Mouse (Mus musculus): ENCODE data around the gene Tspan15. TPM values are rescaled to one million over a fixed set of nuclear protein-coding genes. Genes with fewer than 3 reads are reported as not detected.

Tspan15 gene
- polyA plus RNA-seq, 1 experiment: 10.4 TPM

DNA sequence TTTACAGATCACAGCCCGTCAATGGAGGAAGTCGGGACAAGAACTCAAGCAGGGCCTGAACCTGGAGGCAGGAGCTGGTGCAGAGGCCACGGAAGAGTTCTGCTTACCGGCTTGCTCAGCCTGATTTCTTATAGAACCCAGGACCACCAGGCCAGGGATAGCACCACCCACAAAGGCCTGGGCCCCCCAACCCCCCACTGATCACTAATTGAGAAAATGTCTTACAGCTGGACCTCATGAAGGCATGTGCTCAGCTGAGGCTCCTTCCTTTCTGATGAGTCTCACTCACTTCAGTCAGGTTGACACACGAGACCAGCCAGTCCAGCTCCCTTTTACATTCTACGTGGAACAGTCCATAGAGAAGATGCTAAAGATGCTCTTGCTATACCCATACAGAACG, 5.2 kb downstream of the Tspan15 start:
- H3K9ac ChIP-seq (ENCODE audit: low read depth, poor library complexity, severe bottlenecking): no peak overlapping the region
- H3K4me3 ChIP-seq (ENCODE audit: low read depth, low read length): no peak overlapping the region
- H3K27ac ChIP-seq (ENCODE audit: insufficient read depth, low read length): no peak overlapping the region
- TF ChIP-seq EP300 (IDR thresholded peaks at IDR 0.05; ENCODE audit: insufficient read depth, low read depth, low read length) (no peak), CTCF (IDR thresholded peaks at IDR 0.05; ENCODE audit: low read depth, low read length) (no peak), POLR2A (IDR thresholded peaks at IDR 0.05; ENCODE audit: insufficient read depth, low read length) (no peak)
- no peaks in the 10 kb centered on the region for H3K36me3 ChIP-seq (ENCODE audit: control insufficient read depth, insufficient read depth, low read length, poor library complexity, severe bottlenecking)
- no peaks in the 10 kb centered on the region for H3K4me1 ChIP-seq (ENCODE audit: control insufficient read depth, insufficient read depth, low read length)
- H3K27me3 ChIP-seq (ENCODE audit: control insufficient read depth, insufficient read depth, low read length, poor library complexity, severe bottlenecking): no peaks in the 10 kb centered on the region
- H3K9me3 ChIP-seq (replicated peaks; ENCODE audit: control insufficient read depth, insufficient read depth, low read length, poor library complexity, severe bottlenecking): no peaks in the 10 kb centered on the region

DNA sequence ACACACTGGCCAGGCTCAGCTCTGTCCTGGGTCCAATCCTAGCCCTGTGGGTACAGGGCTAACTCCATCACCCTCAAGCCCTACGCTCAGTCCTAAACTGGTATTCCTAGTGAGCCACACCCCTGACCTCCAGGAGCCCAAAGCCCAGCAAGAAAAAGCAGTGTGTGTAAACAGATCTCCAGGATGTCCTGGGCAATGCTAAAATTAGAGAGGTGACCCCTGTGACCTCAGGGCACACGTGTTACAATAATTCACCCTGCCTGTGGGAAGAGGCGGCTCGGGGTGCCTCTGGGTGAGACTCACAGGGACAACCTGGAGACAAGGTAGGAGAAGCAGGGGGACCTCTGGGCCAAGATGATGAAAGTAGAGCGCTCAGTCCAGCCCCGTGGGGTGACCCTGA, 6.8 kb downstream of the Tspan15 start:
- TF ChIP-seq CTCF (IDR thresholded peaks at IDR 0.05; ENCODE audit: low read depth, low read length) (no peak), EP300 (IDR thresholded peaks at IDR 0.05; ENCODE audit: insufficient read depth, low read depth, low read length) (no peak), POLR2A (IDR thresholded peaks at IDR 0.05; ENCODE audit: insufficient read depth, low read length) (no peak)
- H3K27ac ChIP-seq (ENCODE audit: insufficient read depth, low read length): no peak overlapping the region
- H3K4me3 ChIP-seq (ENCODE audit: low read depth, low read length): no peak overlapping the region
- H3K9ac ChIP-seq (ENCODE audit: low read depth, poor library complexity, severe bottlenecking): no peak overlapping the region
- H3K9me3 ChIP-seq (replicated peaks; ENCODE audit: control insufficient read depth, insufficient read depth, low read length, poor library complexity, severe bottlenecking): no peaks in the 10 kb centered on the region
- no peaks in the 10 kb centered on the region for H3K4me1 ChIP-seq (ENCODE audit: control insufficient read depth, insufficient read depth, low read length)
- H3K36me3 ChIP-seq (ENCODE audit: control insufficient read depth, insufficient read depth, low read length, poor library complexity, severe bottlenecking): no peaks in the 10 kb centered on the region
- H3K27me3 ChIP-seq (ENCODE audit: control insufficient read depth, insufficient read depth, low read length, poor library complexity, severe bottlenecking): no peaks in the 10 kb centered on the region

DNA sequence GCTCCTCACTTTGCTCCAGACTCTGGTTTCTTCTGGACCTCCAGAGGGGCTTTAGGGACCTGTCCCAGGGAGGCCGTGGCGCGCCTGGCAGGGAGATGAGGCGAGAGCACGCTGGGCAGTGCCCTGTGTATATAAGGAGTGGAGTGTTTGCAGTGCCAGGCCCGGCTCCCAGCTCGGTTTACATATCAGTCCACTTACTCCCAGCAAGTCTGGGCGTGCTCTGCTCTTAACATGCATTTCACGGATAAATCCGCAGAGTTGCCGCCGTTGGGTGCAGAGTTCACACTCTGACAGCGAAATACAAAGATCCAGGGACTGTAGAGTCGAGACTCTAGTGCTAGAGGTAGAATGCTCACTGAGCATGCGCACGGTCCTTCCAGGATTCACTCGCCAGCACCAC, 8.3 kb downstream of the Tspan15 start:
- no peak overlapping the region for H3K27ac ChIP-seq (ENCODE audit: insufficient read depth, low read length)

DNA sequence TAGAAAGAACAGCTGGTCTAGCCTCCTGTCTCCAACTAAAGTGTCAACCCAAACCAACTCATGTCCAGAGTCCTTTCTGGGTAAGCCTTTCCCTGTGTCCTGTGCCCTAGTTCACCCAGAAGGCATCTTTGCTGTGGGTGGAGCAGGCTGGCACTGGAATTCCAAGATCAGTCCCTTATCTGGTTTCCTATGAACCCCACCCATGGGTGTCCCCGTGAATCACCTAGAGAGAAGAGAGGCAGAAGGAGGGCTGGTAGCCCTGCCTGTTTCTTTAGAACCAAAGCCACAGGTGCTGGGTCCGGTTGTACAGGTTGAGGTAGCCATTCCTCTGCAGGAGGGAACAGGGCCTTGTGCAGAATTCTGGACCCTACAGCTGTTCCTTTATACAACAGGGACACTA, 9.4 kb downstream of the Tspan15 start:
- peaks cover 2% of the 10 kb centered on the region for H3K4me1 ChIP-seq (ENCODE audit: control insufficient read depth, insufficient read depth, low read length)
- H3K9ac ChIP-seq (ENCODE audit: low read depth, poor library complexity, severe bottlenecking): no peak overlapping the region
- H3K9me3 ChIP-seq (replicated peaks; ENCODE audit: control insufficient read depth, insufficient read depth, low read length, poor library complexity, severe bottlenecking): no peaks in the 10 kb centered on the region
- H3K27ac ChIP-seq (ENCODE audit: insufficient read depth, low read length): no peak overlapping the region
- no peak for TF ChIP-seq CTCF (IDR thresholded peaks at IDR 0.05; ENCODE audit: low read depth, low read length)
- H3K36me3 ChIP-seq (ENCODE audit: control insufficient read depth, insufficient read depth, low read length, poor library complexity, severe bottlenecking): no peaks in the 10 kb centered on the region
- no peak overlapping the region for H3K4me3 ChIP-seq (ENCODE audit: low read depth, low read length)
- H3K27me3 ChIP-seq (ENCODE audit: control insufficient read depth, insufficient read depth, low read length, poor library complexity, severe bottlenecking): no peaks in the 10 kb centered on the region

More for the DNA sequence above, 8.3 kb downstream of the Tspan15 start:
- Histone ChIP-seq H3K27me3 (ENCODE audit: control insufficient read depth, insufficient read depth, low read length, poor library complexity, severe bottlenecking) (no peaks in the 10 kb centered on the region), H3K9me3 (replicated peaks; ENCODE audit: control insufficient read depth, insufficient read depth, low read length, poor library complexity, severe bottlenecking) (no peaks in the 10 kb centered on the region), H3K4me3 (ENCODE audit: low read depth, low read length) (no peak overlapping the region), H3K9ac (ENCODE audit: low read depth, poor library complexity, severe bottlenecking) (no peak overlapping the region), H3K4me1 (ENCODE audit: control insufficient read depth, insufficient read depth, low read length) (peaks cover 2% of the 10 kb centered on the region), H3K36me3 (ENCODE audit: control insufficient read depth, insufficient read depth, low read length, poor library complexity, severe bottlenecking) (no peaks in the 10 kb centered on the region)
- no peak for TF ChIP-seq EP300 (IDR thresholded peaks at IDR 0.05; ENCODE audit: insufficient read depth, low read depth, low read length)
- TF ChIP-seq CTCF (IDR thresholded peaks at IDR 0.05; ENCODE audit: low read depth, low read length): no peak
- no peak for TF ChIP-seq POLR2A (IDR thresholded peaks at IDR 0.05; ENCODE audit: insufficient read depth, low read length)

DNA sequence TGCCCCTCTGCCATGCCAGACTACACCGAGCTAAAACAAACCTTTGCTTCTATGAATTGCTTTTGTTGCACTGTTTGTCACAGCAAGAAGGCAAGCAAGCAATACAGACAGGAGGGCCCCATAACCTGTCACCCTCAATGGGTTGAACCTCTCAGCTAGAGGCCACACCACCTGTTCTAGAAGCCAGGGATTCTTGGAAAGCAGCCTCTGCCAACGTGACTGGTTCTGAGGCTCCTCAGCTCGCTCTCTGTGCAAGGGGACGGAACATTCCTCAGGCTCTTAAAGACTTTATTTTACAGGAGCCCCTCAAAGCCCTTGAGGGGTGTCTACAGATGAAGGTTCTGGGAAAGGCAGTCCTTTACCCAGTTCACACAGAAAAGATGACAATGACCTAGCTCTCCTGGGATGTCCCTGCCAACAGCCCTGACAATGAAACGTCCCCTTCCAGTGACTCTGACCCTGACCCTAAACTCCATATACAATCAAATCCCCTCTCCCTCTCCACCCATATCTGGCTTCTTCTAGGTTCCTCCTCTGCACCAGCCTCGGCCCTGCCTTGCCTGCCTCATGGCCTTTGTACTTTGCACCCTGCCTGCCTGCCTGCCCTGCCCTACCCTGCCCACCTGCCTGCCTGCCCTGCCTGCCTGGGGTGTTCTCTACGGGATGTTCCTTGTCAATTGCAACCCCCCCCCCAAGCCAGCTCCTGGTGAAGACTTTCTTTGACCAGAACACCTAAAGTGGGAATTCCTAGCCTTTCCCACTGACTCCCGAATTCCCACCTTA, 10.1 kb downstream of the Tspan15 start:
- Histone ChIP-seq H3K4me3 (ENCODE audit: low read depth, low read length) (no peak overlapping the region), H3K27ac (ENCODE audit: insufficient read depth, low read length) (no peak overlapping the region), H3K27me3 (ENCODE audit: control insufficient read depth, insufficient read depth, low read length, poor library complexity, severe bottlenecking) (no peaks in the 10 kb centered on the region), H3K9ac (ENCODE audit: low read depth, poor library complexity, severe bottlenecking) (no peak overlapping the region), H3K36me3 (ENCODE audit: control insufficient read depth, insufficient read depth, low read length, poor library complexity, severe bottlenecking) (no peaks in the 10 kb centered on the region), H3K4me1 (ENCODE audit: control insufficient read depth, insufficient read depth, low read length) (peaks cover 2% of the 10 kb centered on the region), H3K9me3 (replicated peaks; ENCODE audit: control insufficient read depth, insufficient read depth, low read length, poor library complexity, severe bottlenecking) (no peaks in the 10 kb centered on the region)
- no peak for TF ChIP-seq POLR2A (IDR thresholded peaks at IDR 0.05; ENCODE audit: insufficient read depth, low read length)
- TF ChIP-seq EP300 (IDR thresholded peaks at IDR 0.05; ENCODE audit: insufficient read depth, low read depth, low read length): no peak
- no peak for TF ChIP-seq CTCF (IDR thresholded peaks at IDR 0.05; ENCODE audit: low read depth, low read length)

DNA sequence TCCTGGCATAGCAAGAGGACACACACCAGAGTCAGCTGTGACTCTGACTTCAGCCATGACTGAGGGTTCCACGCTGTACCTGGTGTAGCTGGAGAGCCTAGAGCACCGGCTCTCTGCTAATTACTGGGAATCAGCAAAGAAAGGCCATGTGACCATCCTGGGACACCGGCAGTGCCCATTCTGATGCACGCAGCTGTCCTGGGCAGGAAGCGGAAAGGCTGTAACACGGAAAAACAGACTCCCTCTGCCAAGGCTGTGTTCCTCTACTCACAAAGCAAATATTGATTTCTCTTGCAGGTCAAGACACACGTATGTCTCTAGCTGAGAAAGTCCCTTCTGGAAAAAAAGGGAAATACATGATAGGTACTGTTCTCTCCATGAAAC, 12.3 kb downstream of the Tspan15 start:
- H3K27ac ChIP-seq (ENCODE audit: insufficient read depth, low read length): no peak overlapping the region
- peaks cover 2% of the 10 kb centered on the region for H3K4me1 ChIP-seq (ENCODE audit: control insufficient read depth, insufficient read depth, low read length)
- H3K9ac ChIP-seq (ENCODE audit: low read depth, poor library complexity, severe bottlenecking): no peak overlapping the region
- no peak for TF ChIP-seq EP300 (IDR thresholded peaks at IDR 0.05; ENCODE audit: insufficient read depth, low read depth, low read length)
- TF ChIP-seq POLR2A (IDR thresholded peaks at IDR 0.05; ENCODE audit: insufficient read depth, low read length): no peak
- TF ChIP-seq CTCF (IDR thresholded peaks at IDR 0.05; ENCODE audit: low read depth, low read length): no peak
- H3K4me3 ChIP-seq (ENCODE audit: low read depth, low read length): no peak overlapping the region
- no peaks in the 10 kb centered on the region for H3K36me3 ChIP-seq (ENCODE audit: control insufficient read depth, insufficient read depth, low read length, poor library complexity, severe bottlenecking)
- no peaks in the 10 kb centered on the region for H3K9me3 ChIP-seq (replicated peaks; ENCODE audit: control insufficient read depth, insufficient read depth, low read length, poor library complexity, severe bottlenecking)
- H3K27me3 ChIP-seq (ENCODE audit: control insufficient read depth, insufficient read depth, low read length, poor library complexity, severe bottlenecking): no peaks in the 10 kb centered on the region
